Mouse (Mus musculus) embryo, embryonic 10.5 days (tissue): ENCODE measurements around the gene Foxe1.
A peak's percentile ranks its signal among the peaks of the same experiment; 100 is the strongest.

ENCODE experiments used
- DNase-seq: peaks from one replicate; pipeline ENCODE4 v3.0.0-alpha.2; 2015; ENCODE audit warnings: low spot score

Gene Foxe1

DNA sequence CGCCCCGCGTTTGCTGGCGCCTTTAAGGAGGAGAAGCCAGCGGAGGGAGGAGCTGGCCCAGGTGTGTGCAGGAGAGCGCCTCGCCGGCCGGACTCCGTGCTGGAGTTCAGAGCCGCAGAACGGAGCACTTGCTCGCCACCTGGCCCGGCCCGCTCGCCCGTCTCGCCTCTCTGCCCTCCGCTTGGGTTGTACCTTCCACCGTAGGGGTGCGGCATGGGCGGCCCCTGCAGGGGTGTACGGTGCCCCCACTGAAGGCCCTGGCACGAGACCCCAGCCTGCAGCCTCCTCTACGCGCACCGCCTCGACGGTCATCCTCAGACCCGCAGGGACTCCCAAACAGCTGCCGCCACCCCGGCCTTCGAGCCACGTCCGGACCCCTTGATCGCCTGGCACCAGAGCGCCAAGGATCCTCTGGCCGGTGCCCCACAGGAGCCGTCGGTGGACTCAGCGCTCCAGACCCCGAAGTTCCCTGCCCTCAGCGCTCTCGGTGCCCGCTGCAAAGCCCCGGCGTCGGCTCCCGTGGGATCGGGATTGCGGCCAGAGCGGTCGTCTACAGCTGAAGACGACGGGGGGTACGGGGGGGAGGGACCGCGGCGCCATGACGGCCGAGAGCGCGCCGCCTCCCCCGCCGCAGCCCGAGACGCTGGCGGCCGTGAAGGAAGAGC lies at the start of gene Foxe1:
Gene Foxe1 (plus strand): TSS at position 14 of the 665 bp plus-strand sequence.
- DNase-seq: no peak

DNA sequence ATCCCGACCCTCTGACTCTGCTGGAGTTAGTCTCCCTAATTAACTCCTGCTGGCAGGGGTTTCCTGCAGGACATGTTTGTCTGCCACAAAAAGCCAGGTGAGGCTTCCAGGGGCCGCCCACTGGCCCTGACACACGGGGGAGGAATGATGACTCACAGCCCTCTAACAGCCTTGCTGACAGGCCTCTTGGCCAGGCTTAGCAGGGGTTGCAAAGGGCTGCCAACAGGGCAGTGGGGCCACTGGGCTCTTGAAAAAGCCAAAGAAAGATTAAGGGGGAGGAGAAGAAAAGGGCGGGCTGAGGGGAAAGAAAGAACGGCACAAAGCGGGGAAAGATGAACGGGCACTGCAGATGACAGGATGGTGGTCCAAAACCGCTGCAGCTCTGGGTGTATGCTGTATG lies 39.3 kb upstream of the Foxe1 start:
- peak; percentile 22 for DNase-seq

DNA sequence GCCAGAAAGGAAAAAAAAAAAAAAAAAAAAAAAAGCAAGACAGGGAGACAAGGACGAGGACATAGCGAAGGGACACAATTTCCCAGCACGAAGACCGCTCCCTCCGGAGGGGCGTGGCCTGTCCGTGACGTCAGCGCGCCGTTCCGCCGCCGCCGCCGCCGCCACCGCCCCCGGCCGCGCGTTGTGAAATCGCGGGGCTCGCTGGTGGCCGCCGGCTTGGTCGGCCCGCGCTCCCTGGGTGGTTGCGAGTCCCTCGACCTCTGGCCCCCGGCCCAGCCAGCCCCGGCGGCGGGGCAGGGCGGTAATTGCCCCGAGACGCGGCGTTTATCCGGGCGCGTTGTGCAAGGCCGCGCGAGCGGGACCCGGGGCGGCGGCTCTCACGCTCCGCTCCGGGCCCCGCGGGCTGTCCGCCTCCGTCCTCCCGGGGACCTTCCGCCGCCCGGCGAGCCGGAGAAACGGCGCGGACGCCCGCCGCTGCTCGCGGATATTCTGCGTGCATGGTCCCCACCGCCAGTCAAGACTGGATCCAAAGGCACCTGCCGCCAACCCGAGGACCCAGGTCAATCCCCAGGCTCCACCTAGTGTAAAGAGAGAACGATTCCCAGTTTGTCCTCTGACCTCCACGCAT lies 38.5 kb upstream of the Foxe1 start:
- DNase-seq: peak; percentile 78

DNA sequence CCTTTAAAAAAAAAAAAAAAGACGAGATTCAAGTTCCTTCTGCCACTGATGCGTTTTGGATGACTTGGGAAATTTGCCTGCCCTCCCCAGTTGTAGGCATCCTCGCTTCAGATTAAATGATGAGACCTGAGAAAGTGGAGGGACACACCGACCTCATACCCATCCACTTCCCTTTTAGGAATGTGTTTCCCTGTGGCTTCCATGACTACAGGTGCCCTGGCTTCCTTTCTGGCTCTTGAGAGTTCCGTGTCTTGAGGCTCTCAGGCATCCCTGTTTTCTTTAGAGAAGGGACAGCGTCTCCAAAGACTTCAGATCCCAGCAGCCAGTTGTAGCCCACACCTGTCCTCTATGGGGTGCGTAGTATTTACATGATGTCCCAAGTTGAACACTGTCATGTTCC lies 38.0 kb upstream of the Foxe1 start:
- DNase-seq: peak; percentile 24

DNA sequence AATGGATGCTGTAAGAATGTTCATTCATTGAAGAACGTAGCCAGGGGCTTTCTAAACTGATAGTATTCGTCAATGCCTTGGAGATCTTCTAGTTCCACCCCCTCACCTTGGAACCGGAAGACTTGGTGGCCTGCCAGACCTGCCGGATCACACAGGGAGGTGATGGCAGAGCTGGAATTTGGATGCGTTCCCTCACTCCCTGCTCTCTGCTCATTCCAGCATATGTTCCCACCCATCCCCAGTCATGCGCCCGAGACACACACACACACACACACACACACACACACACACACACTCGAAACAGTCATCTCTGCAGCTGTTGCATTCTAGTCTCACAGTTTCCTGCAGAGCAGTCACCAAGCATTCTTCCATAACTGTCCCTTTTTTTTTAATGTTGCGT lies 36.1 kb upstream of the Foxe1 start:
- no peak for DNase-seq

DNA sequence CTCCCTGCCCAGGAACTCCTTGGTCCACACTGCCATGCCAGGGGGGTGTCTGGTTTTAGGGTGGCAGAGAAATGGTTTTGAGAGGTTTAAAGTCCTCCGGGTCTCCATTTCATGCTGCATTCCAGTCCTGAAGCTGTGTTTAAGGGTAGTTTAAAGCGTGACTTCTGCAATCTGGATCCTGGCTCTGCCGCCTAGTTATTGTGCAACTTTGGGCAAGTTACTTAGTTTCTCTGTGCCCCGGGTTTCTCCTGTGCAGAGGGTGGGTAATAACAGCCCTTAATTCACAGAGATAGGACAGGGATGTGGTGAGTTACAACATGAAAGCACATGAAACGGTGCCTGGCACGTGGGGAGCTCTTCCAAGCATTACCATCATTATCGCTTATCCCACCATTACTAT lies 35.5 kb upstream of the Foxe1 start:
- no peak for DNase-seq

DNA sequence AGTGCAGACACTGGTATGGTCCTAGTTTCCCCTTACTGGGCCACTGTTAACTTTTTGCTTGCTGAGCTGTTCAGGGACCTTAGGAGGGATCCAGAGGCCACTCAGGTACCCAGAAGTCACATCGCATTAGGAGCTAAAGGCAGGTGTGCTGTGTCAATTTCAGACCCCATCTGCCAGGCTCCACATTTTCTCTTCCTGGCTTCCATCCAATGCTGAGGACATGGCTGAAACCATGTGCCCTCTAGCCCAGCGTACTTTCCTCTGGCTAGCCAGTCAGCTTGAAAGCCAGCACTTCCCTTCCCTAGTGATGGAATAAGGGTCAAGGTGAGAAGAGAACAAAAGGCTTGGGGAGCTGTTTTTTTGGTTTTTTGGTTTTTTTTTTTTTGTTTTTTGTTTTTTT lies 31.8 kb upstream of the Foxe1 start:
- no peak for DNase-seq

DNA sequence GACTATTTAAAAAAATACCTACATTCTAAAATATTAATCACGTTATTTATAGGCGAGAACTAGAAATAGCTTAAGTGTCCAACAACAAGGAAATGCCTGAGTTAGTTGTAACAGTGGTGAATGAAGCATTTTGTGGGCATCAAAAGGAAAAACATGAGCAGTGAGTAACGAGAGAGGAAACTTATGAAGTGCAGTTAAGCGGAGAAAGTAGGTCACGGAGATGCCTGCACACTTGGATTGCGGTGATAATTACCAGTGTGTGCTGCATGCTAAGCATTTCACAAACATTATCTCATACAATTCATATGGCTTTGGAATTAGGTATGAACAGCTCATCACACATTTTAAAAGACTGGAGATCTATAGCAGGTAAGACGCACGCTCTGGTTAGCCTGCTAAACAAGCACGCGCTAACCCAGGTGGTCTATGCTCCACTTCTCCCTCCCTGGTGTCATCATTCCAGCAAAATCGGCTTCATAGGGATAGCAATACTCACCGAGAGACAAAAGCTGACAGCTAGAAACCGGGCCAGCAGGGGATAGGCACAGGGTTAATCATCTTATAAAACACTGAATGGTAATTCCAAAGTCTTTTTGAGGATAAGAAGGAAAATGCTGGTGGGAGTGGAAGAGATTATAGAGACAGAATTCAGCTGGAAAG lies 21.5 kb upstream of the Foxe1 start:
- DNase-seq: no peak

DNA sequence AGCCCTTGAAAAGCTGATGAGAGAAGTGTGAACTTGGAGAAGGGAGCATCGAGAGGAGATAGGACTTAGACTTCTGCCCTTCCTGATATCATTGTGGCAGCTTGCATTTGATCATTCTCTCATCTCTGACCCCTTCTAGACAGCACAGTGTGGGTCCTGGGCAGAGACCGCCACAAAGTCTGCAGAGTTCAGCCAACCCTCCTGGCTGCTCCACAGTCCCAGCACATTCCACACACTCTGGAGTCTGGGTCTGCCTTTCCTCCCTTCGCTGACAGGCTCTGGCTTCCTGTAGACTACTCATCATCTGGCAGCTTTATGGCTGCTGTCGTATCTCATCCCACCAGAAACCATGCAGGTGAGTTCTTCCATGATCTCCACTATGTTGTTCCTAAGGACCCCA lies 20.7 kb upstream of the Foxe1 start:
- DNase-seq: no peak

DNA sequence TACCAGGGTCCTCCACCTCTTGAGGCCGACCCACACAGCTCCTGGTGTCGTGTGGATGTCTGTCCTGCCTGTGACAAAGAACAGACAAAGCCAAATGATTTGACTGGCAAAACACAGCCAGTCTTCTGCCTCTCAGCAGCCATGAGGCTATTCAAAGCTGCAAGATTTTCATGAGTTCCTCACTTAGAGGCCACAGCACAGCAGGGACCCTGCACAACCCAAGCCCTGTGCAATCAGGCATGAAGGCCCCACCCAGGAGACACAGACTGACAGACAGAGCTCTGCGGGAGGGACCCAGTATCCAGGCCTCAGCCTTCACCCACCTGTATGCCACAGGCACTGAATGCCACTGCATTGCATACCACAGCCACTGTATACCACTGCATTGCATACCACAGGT lies 14.5 kb upstream of the Foxe1 start:
- DNase-seq: no peak

DNA sequence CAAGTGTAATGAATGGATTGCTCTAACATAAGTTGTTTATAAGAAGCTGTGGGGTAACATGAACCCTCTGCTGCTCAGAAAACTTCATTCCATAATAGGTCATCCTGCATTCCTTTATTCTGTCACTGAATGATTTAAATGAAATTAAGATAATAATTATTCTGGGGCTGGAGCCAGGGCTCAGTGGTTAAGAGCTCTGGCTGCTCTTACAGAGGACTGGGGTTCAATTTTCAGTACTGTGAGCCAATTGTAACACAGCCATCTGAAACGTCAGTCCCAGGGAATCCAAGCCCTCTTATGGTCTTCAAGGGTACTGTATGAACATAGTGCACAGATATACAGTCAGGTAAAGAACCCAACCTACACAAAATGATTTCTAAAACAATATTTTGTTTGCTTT lies 7.6 kb upstream of the Foxe1 start:
- no peak for DNase-seq

DNA sequence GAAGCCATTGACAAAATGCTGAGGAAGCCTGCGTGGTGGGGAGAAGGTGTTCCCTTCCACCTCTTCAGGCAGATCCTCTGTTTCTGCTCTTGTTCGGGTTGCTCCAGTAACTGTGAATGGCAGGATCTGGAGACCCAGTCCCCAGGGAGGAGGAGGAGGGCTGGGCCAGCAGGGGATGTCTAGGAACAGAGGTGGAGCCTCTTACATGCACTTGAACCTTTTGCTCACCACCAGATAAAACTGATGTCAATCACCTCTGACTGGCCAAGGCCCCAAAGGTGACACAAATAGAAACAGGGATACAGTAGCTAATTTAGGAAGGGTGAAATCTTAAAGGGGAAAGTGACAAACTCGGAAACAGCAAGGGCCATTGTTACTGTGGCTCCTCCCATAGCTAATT lies 5.4 kb upstream of the Foxe1 start:
- no peak for DNase-seq

DNA sequence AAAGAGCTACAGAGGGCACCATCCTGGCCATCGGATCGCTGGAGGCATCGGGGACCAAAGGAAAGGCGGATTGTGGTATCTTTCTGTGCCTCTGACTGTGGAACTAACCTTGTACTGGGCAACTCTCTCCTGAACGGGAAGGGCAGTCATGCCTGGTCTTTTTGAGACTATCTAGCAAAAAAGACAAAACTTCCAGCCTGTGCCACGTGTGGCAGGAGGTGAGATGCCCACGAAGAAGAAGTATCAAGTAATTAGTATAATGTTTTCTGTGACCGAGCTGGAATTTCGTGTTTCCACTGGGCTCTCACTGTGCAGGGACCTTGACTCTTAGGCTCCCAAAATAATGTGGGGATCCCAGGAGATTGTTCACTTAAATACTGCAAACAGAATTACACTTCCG lies 4.4 kb upstream of the Foxe1 start:
- no peak for DNase-seq

DNA sequence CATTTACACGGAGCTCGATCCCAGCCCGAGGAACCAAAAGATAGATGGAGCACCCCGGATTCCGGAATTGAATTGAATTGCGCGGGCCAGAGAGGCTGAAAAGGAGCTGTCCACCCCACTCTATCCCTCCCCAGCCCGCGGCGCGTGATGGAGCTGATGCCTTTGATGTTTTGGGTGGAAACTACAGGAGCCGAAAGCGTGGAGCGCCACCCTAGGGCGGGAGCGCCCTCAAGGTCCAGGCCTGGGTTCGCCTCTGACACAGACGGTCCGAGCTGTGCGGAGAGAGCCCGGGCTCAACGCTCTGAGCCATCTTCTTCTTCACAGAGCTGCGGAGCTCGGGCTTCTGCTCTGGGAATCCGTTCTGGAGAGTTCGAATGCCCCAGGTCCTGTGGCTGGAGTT lies 3.8 kb upstream of the Foxe1 start:
- DNase-seq: peak; percentile 43

DNA sequence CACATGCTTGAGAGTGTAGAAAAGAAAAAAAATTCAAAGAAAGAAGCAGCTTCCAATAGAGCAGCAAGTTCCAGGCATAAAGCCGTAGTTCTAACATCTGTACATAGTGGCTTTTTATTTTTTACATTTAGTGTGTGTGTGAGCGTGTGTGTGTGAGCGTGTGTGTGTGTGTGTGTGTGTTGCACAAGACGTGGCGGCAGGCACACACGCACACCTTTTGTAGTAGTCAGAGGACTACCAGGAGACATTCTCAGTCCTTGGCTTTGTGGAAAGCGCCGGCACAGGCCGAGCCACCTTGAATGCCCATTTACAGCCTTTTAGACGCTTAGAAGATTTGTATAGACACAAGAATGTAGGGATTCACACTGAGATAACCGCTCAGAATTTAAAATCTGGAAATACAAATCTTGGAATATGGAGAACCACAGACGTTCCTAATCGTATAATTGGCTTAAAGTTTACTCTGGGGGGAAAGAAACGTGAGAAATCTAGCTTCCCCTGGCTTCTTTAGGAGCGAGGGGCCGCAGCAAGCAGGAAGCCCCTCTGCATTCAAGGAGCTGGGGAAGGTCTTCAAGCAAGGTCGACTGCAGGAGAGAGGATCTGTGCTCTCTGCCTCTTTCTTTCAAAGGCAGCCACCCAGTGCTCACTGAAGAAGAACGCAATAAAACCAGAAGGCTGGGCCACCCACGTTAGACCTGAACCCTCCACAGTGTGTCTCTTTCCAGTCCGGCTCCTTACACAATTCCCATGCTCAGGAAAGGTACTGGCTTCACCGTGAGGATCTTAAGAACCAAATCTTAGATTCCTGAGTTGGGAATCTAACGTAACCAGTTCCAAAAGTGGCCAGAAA lies 1.4 kb upstream of the Foxe1 start:
- DNase-seq: peak; percentile 45

DNA sequence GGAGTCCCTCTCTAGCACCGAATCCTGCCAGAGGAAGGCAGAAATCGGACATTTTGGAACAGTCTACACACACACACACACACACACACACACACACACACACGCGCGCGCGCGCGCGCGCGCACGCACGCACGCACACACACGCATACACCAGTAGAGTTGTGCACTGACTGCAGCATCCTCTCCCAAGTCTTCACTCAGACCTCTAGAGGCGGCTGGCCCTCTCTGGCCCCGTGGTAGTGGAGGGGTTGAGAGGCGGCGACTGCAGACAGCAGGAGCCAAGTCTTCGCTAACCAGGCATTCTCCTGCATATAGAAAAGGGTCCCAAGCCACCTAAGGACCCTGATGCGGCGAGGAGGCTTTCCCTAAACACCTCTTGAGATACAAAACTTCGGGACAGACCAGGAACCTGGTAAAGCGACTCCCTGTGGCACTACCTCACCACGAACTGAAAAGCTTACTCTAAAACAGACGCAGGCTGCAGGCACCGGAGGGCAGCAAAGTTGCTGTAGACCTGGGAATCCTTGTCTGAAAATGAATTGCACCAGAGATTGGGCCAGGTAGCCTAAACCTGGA lies 610 bp upstream of the Foxe1 start:
- peak; percentile 61 for DNase-seq

DNA sequence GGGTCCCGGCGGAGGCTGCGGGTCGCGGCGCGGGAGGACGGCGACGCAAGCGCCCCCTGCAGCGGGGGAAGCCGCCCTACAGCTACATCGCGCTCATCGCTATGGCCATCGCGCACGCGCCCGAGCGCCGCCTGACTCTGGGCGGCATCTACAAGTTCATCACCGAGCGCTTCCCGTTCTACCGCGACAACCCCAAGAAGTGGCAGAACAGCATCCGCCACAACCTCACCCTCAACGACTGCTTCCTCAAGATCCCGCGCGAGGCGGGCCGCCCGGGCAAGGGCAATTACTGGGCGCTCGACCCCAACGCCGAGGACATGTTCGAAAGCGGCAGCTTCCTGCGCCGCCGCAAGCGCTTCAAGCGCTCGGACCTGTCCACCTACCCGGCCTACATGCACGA lies 879 bp downstream of the Foxe1 start:
- peak; percentile 54 for DNase-seq

DNA sequence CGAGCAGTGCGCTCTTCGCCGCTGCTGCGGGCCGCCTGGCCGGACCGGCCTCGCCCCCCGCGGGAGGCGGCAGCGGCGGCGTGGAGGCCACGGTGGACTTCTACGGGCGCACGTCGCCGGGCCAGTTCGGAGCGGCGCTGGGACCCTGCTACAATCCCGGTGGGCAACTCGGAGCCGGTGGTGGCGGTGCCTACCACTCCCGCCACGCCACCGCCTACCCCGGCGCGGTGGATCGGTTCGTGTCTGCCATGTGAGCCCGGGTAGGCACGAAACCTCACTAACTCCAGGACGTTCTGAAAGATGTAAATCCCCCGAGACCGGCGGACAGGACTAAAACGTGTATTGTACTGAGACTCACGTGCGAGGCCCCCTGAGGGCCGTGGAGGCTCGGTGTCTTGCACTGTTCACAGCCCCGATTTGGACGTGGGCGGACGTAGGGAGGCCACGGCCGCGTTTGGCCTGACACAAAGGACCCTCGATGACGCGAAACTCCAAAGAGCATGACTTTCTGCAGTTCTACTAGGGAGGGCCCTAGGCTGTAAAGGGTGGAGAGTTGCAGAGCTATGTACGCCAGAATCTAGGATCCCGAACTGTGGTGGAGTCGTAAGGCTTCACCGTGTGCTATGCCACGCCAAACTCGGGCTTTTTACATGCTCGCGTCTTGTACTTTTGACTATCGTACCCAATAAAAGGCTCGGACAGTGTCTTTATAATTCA lies 1.8 kb downstream of the Foxe1 start:
- DNase-seq: peak; percentile 52

DNA sequence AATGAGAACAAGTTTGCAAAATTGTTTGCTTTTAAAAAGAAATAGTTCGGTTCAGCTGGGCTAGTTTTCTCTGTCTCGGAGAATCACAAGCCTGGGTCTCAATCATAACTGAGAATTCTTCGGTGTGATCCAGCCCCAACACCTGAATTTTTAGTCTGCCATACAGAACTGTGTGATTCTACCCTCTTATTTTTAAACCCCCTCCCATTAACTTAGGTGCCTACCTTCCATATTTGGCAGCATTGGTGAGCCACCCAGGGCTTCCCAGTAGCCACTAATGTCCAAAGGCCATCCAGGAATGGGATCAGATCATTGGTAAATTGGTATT lies 2.3 kb downstream of the Foxe1 start:
- no peak for DNase-seq

DNA sequence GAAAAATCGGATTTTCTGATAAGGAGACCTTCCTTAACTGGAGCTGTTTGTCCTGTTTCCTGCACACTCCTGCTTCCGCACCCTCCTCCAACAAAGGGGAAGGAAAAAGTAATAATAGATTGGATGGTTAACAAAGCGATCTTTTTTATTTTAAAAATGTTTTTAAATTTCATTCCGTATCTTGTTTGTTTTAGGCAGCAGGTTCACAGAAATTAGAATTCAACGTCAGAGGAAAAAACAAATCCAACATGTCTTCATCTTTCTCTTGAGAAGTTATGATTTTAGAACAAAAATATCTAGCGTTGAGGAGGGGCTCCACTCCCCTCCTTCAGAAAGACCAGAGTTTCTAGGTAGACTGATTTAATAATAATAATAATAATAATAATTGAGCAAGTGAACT lies 2.8 kb downstream of the Foxe1 start:
- no peak for DNase-seq

DNA sequence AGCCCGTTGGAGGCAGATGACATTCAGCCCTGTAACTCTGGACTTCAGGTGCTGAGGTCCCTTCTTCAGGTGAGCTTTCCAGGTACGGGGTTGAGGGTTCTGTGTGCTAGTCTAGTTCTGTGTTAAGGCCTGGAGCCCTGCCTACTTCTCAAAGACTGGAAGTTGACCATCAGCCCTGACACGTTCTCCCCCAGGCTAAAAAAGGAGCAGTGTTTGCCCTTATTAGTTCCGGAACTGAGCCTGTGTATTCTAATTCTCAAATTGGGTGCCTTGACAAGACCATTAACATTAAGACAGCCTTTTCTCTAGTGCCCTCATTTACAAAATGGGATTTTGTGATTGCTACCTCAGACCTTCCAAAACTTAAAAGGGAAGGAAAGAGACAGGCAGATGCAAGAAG lies 3.7 kb downstream of the Foxe1 start:
- peak; percentile 42 for DNase-seq
